Mouse (Mus musculus) limb, embryonic 11.5 days (tissue): ENCODE results near the gene Cdx4. TPM values are rescaled to one million over a fixed set of nuclear protein-coding genes. Genes with fewer than 3 reads are reported as not detected.

Experiments used
- ATAC-seq: fragments of 200-750 bp; cut with Nextera tagmentation; 2 replicates; pipeline ENCODE4 v1.8.0; 2017; ENCODE audit warnings: low read depth; ENCODE audit not compliant: insufficient number of reproducible peaks, low FRiP score, low TSS enrichment
- DNase-seq: peaks from one replicate; pipeline ENCODE4 v3.0.0-alpha.2; 2015; ENCODE audit warnings: low spot score
- H3K27ac ChIP-seq: fragments of 300-500 bp; sonication (generic); replicated peaks from 2 replicates; pipeline ENCODE4 v1.5.1; 2014; ENCODE audit warnings: low read depth, mild to moderate bottlenecking, low read length
- H3K27me3 ChIP-seq: fragments of 300-500 bp; sonication (generic); 2 replicates; pipeline ENCODE4 v1.6.1; 2014; ENCODE audit warnings: mild to moderate bottlenecking, low read length, mixed read lengths; ENCODE audit not compliant: control insufficient read depth, insufficient read depth
- H3K36me3 ChIP-seq: fragments of 300-500 bp; sonication (generic); 2 replicates; pipeline ENCODE4 v1.6.1; 2014; ENCODE audit warnings: mild to moderate bottlenecking, low read length, moderate library complexity, mixed read lengths; ENCODE audit not compliant: control insufficient read depth, insufficient read depth
- H3K4me1 ChIP-seq: fragments of 300-500 bp; sonication (generic); 2 replicates; pipeline ENCODE4 v1.6.1; 2014; ENCODE audit warnings: low read length, mixed read lengths; ENCODE audit not compliant: control insufficient read depth, insufficient read depth
- H3K4me2 ChIP-seq: fragments of 300-500 bp; sonication (generic); 2 replicates; pipeline ENCODE4 v1.6.1; 2014; ENCODE audit warnings: low read depth, mild to moderate bottlenecking, moderate library complexity; ENCODE audit not compliant: severe bottlenecking
- H3K4me3 ChIP-seq: fragments of 300-500 bp; sonication (generic); 2 replicates; pipeline ENCODE4 v1.5.1; 2014; ENCODE audit warnings: low read depth, low read length
- H3K9ac ChIP-seq: fragments of 300-500 bp; sonication (generic); 2 replicates; pipeline ENCODE4 v1.6.1; 2014; ENCODE audit warnings: mild to moderate bottlenecking, low read length
- H3K9me3 ChIP-seq: fragments of 300-500 bp; sonication (generic); 2 replicates; pipeline ENCODE4 v1.6.1; 2016; ENCODE audit warnings: low read length; ENCODE audit not compliant: control insufficient read depth
- WGBS: fragments of 180-500 bp; shearing (Covaris S2); extraction: QIAGEN DNeasy Blood & Tissue Kit; methylation state at CpG from one replicate; pipeline ENCODE4 v1.1.7; 2014; 5-methylcytosine and 5-hydroxymethylcytosine counted together
- polyA plus RNA-seq: library from polyadenylated mRNA; unstranded; fragments of >200 nt; fragmentation: Nextera tagmentation; extraction: Ambion mirVana; gene quantifications from 2 replicates; pipeline ENCODE4 v1.2.1, GENCODE M21; 2014

Gene Cdx4
- 0.10 TPM in 1 of 2 replicates, not detected in the other for polyA plus RNA-seq

- Histone ChIP-seq H3K36me3 (no peaks in the 10 kb centered on the region), H3K27me3 (peaks cover 33% of the 10 kb centered on the region), H3K27ac (no peak within 1 kb of the TSS), H3K4me1 (no peaks in the 10 kb centered on the region), H3K4me2 (no peak within 1 kb of the TSS), H3K9ac (no peak within 1 kb of the TSS), H3K9me3 (no peaks in the 10 kb centered on the region), H3K4me3 (0 out of 2 replicates have a peak within 1 kb of the TSS, but pooled peaks have one; percentile 6)
- DNase-seq (peak; percentile 20), ATAC-seq (no peak)
- WGBS, result 20% methylated on average over 13 of the region's 13 CpGs
These were observed at the start of gene Cdx4 for GRCm38 (mm10) chrX:103321146-103321545. TSS of gene Cdx4 (plus strand) at chrX:103321398.

GRCm38 (mm10) chrX:103274325-103274724 lies 46.9 kb upstream of the Cdx4 start:
- Histone ChIP-seq H3K4me2 (no peak overlapping the region), H3K27ac (no peak overlapping the region), H3K36me3 (no peaks in the 10 kb centered on the region), H3K9me3 (no peaks in the 10 kb centered on the region), H3K27me3 (no peaks in the 10 kb centered on the region), H3K4me1 (no peaks in the 10 kb centered on the region), H3K4me3 (no peak overlapping the region), H3K9ac (no peak overlapping the region)
- DNase-seq (peak; percentile 24), ATAC-seq (no peak)
- WGBS, result 83% methylated on average over 4 of the region's 5 CpGs

GRCm38 (mm10) chrX:103286899-103287722 lies 34.1 kb upstream of the Cdx4 start:
- no peak for DNase-seq
- no peak for ATAC-seq
- H3K27ac ChIP-seq, result no peak overlapping the region

GRCm38 (mm10) chrX:103287846-103288377 lies 33.3 kb upstream of the Cdx4 start:
- Histone ChIP-seq H3K4me3 (no peak overlapping the region), H3K9me3 (no peaks in the 10 kb centered on the region), H3K27ac (no peak overlapping the region), H3K27me3 (0 out of 2 replicates have a peak, but pooled peaks cover 3% of the 10 kb centered on the region), H3K36me3 (no peaks in the 10 kb centered on the region), H3K4me2 (no peak overlapping the region), H3K4me1 (no peaks in the 10 kb centered on the region), H3K9ac (no peak overlapping the region)
- no peak for ATAC-seq
- 28% methylated on average over 10 of the region's 10 CpGs for WGBS
- DNase-seq, result peak; percentile 21

More at GRCm38 (mm10) chrX:103286899-103287722, 34.1 kb upstream of the Cdx4 start:
- Histone ChIP-seq H3K9me3 (no peaks in the 10 kb centered on the region), H3K27me3 (0 out of 2 replicates have a peak, but pooled peaks cover 3% of the 10 kb centered on the region), H3K4me2 (no peak overlapping the region), H3K4me1 (no peaks in the 10 kb centered on the region), H3K9ac (no peak overlapping the region), H3K36me3 (no peaks in the 10 kb centered on the region), H3K4me3 (no peak overlapping the region)
- WGBS, result 46% methylated on average over 4 of the region's 4 CpGs

- Histone ChIP-seq H3K27ac (no peak overlapping the region), H3K27me3 (0 out of 2 replicates have a peak, but pooled peaks cover 3% of the 10 kb centered on the region), H3K4me3 (no peak overlapping the region), H3K9me3 (no peaks in the 10 kb centered on the region), H3K4me2 (peak overlapping the region; percentile 25; the same call in 1 of the 2 replicates), H3K4me1 (no peaks in the 10 kb centered on the region), H3K9ac (no peak overlapping the region), H3K36me3 (no peaks in the 10 kb centered on the region)
- 25% methylated on average over 25 of the region's 25 CpGs for WGBS
- DNase-seq, result peak; percentile 36
- peak; percentile 35; the same call in 1 of the 2 replicates for ATAC-seq
These were observed 32.5 kb upstream of the Cdx4 start for GRCm38 (mm10) chrX:103288485-103289330.

GRCm38 (mm10) chrX:103298937-103299336 lies 22.3 kb upstream of the Cdx4 start:
- no peaks in the 10 kb centered on the region for H3K4me1 ChIP-seq
- DNase-seq, result no peak
- H3K27me3 ChIP-seq, result peaks cover 2% of the 10 kb centered on the region; the same call in 1 of the 2 replicates
- ATAC-seq, result no peak
- WGBS, result 73% methylated on average over 4 of the region's 4 CpGs
- no peak overlapping the region for H3K4me3 ChIP-seq
- no peak overlapping the region for H3K4me2 ChIP-seq
- H3K36me3 ChIP-seq, result no peaks in the 10 kb centered on the region
- no peak overlapping the region for H3K27ac ChIP-seq
- H3K9ac ChIP-seq, result no peak overlapping the region
- H3K9me3 ChIP-seq, result no peaks in the 10 kb centered on the region

- Histone ChIP-seq H3K36me3 (no peaks in the 10 kb centered on the region), H3K27ac (no peak overlapping the region), H3K9ac (no peak overlapping the region), H3K27me3 (0 out of 2 replicates have a peak, but pooled peaks cover 2% of the 10 kb centered on the region), H3K4me3 (no peak overlapping the region), H3K4me2 (no peak overlapping the region), H3K9me3 (no peaks in the 10 kb centered on the region), H3K4me1 (no peaks in the 10 kb centered on the region)
- no peak for ATAC-seq
- 88% methylated on average over 1 of the region's 1 CpGs for WGBS
- DNase-seq, result no peak
These were observed 12.9 kb upstream of the Cdx4 start for GRCm38 (mm10) chrX:103308262-103308661.

- Histone ChIP-seq H3K4me3 (no peak overlapping the region), H3K36me3 (no peaks in the 10 kb centered on the region), H3K9me3 (no peaks in the 10 kb centered on the region), H3K27ac (no peak overlapping the region), H3K27me3 (no peaks in the 10 kb centered on the region), H3K4me1 (no peaks in the 10 kb centered on the region), H3K4me2 (no peak overlapping the region), H3K9ac (no peak overlapping the region)
- DNase-seq (no peak), ATAC-seq (no peak)
- 91% methylated on average over 3 of the region's 3 CpGs for WGBS
These were observed 9.5 kb upstream of the Cdx4 start for GRCm38 (mm10) chrX:103311723-103312122.
